Mouse (Mus musculus) c-Kit-negative CD71-positive TER-119-positive erythroid progenitor cells, embryonic 14.5 days (primary cell): Measurements from ENCODE around the gene Aadac.

Experiments
- DNase-seq: peaks from one replicate; pipeline ENCODE4 v3.0.0-alpha.2; 2013; ENCODE audit warnings: low read depth, low spot score

Aadac gene

DNA sequence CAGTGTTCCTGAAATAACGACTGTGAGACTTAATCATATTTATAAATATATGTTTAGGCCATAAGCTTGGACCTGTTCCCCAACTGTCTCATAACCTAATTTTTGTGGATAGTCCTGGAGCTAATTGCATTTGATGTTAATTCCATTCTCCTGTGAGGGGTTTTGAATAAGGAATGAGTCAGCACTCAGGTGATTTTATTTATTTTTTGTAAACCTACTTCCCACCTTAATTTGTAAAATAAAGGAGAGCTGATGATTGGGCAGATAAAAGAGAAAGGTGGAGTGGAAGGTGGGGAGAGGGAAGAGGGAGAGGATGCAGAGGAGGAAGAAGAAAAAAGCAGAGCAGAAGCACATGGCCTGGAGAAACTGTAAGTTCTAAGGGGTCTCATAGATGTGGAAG is at the start of gene Aadac:
TSS of gene Aadac (plus strand) at position 301 of the 400 bp plus-strand sequence.
- DNase-seq: no peak

DNA sequence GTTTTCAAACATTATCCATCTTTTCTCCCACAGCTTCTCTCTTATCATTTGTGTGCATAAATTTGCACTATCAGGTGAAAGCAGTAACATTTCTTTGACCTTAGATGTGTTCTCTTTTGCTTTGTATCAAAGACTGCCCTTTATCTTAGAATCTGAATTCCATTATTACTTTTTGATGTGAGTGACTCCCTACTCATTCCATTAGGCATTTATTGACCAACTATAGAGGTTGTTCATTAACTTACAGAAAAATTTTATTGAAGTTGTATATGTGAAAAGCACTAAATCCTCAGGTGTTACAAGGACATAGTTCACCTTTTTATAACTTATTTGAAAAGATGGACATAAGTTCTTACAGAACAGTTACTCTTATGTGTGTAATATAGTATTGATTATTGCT is 21.9 kb upstream of the Aadac start:
- DNase-seq: no peak

DNA sequence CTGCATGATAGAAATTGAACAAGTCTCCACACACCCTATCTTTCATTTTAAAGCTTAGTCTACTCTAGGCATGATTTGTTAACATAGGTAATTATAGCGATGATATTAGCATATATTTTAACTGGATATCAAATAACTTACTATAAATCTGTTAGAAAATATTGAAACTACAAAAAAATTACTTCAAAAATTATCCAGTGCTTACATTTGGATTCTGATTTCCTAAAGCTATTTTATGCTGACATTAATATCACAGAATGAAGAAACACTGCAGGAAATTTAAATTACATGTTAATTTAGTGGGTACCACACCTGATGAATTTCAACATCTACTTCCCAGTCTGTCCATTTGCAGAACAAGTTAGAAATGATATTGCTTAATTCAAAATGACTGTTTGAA is 19.1 kb upstream of the Aadac start, which contains the start of gene Aadacl2:
TSS of gene Aadacl2 (plus strand) at position 301 of the 400 bp plus-strand sequence.
- DNase-seq: no peak

DNA sequence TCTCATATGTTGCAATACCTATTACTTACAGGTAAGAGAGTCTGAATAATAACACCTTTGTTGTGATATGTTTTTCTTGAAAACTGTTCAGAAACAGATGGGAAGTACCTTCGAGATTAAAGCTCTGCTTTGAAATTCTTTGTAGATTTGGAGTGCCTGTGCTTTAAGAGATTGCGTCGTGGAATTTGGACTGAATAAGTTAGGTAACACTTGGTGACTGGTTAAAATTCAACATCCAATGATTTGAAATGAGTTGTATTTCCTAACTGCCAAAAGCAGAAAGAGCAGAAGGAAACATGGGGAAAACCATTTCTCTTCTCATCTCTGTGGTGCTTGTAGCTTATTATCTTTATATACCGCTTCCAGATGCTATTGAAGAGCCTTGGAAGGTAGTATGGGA is 6.0 kb downstream of the Aadac start:
- DNase-seq: no peak

DNA sequence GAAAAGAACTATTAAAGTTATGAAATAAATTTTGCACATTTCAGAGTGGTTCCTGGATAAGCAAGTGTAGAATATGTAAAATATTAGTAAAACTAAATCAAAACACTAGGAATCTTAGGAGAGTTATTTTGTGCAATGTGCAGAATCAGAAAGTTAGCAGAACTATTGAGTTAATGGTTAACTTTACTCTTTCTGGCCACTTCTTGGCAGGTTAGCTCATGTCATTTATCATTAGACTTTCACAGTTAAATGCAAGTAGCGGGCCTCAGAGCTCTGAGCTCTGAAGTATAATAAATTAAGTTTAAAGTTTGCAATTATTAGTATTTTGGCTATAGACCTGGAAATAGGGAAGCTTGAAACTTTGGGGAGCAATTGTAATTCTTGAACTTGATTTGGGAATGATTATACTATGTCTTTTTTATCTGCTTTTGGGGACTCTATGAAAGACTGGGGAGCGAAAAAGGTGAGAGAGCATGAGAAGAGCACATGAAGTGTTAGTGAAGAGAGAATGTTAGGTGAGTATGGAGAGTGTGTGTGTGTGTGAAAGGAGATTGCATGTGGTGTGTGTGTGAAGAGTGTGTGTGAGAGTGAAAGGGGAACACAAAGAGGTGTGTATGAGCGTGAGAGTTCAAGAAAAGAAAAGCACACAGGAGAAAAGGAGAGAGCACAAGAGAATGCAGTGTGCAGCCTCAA is 20.9 kb downstream of the Aadac start:
- no peak for DNase-seq

DNA sequence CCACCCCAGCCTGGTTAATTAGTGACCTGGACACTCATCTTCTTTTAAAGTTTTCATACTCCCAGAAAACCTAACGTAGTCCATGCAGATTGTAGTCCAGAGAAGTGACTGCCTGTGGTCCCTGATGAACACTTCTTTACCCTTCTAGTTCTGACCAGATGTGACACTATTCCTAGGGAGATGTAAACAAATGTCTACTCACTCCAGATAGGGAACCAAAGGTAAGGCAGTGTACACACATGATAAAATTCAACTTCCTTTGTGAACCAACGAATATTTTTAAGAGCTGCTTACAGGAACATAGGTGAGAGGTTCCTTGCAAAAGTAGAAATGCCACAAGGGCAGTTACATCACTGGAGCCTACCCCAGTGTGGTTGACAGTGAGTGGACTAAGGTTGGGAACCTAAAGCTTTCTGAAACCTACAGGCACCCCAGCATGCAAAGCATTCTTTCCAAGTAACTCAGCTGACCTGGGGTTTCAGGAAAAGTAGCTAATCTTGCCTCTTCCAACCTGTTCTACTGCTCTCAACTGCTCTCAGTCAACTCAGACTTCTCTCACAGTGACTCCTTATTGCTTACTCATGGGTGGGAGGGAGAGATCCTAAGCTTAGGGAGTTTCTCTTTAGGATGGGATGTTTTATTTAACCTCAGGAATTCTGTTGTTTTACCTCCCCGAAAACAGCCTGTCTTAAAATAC is 27.9 kb downstream of the Aadac start:
- no peak for DNase-seq

DNA sequence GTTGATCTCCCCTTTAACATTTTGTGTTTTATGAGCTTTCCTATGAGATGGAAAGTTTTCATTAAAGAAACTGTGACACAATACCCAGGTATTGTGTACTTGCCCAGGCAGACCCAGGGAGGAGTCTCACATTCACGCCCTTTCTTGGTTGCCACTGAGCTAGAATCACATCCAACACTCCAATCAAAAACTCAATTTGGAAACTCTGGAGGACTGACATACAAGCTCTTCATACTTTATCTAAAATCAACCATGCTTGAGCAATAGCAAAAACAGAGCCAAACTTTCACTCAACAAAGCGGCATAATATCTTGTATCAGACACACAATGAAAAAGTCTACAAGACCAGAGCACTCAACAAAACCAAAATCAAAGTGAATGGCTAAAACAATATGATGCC is 28.4 kb downstream of the Aadac start:
- DNase-seq: no peak

DNA sequence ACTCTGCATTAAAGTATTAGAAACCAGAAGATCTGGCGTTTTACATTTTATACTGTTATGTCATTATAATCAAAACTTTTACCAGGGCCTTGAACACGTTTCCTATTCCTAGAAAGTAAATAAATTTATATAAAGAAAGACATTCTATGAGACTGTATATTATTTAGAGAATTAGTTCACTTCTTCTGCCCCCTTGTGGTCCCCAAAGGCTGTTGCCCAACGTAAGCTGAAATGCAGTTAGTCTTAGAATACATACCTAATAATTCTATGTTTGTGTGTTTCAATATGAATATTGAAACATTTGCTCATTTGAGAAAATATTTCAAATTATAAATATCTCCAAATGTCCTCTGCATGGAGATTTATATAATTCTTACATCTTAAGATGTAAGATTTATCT is 30.9 kb downstream of the Aadac start:
- DNase-seq: no peak

DNA sequence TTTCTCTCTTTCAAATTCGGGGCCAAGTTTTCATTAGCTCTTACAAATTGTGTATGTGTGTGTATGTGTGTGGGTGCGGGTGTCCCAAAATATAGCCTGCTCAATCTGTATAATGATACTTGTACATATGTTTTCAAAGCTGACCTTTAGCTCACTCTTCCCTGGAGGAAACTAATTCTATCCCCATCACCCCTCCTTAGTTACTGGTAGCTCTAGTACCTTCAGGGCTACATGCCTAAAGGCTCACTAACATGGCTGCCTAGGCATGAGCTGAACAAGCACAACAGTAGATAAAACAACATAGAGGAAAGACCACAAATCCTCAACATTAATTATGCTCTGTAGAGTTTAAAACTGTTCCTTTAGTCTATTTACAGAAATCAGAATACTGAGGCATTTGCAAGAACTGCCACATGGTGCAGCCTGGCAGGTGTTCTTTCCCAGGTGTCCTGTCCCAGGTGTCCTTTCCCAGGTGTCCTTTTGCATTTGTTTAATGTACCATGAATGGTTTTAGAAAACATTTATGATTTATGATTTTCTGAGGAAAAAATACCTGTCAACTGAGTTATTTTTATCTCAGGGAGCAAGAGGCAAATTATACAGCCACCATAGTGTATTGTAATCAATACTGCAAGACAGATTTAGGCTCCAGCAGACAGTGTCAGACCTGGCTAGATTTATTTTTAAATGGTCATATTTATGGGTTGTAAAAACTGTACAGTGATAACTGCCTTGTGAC is 31.7 kb downstream of the Aadac start:
- DNase-seq: no peak

DNA sequence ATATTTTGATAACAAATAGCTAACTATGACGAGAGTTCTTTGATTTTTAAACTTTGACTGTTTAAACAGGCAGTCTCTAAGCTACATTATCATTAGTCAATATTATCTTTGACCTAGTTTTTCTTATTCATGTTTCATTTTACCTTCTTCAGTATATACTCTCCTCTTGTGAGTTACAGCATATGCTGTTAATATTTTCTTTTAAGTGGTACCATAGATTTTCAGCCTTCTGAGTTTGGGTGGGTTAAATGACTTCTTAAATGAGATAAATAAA is 32.2 kb downstream of the Aadac start:
- no peak for DNase-seq

DNA sequence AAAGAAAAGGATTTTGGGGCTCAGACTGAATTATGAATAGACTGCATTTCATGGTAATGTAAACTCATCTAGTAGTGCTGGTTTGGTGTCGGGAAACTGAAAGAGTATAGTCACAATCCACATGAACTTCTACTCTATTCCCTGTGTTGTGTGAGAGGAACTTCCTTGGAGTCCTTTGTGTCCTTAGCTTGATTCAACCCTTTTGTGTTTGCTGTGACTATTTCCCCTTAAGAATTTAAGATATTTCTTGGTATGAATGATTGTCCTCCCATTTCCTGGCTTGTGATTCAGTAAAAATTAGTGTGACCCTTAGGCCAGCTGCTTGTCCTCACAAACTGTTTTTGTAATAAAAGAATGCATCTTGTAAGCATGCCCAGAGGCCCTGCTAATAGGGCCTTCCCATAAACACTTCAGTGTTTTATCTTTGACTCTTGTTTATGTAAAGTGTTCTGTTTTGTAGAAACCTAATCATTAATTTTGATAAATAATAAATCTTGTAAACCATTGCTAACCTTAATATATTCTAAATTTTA is 53.4 kb downstream of the Aadac start:
- DNase-seq: no peak

DNA sequence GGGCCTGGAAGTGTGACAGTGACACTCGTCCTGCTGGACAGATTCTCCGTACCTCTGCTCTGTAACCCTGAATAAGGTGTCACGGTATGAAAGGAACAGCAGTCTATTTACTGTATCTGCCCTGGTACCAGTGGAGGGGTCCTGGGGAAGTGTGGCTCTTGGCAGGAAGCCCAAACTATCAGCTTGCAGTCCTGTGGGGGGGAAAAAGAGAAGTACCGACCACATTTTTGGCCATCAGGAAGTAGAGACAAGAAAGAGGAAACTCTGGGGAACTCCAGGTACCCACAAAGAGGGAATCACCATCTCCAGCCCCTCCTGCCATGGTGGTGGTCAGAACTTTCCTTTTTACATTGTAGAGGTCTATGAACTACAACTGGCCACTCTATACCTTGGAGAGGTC is 55.1 kb downstream of the Aadac start:
- no peak for DNase-seq

DNA sequence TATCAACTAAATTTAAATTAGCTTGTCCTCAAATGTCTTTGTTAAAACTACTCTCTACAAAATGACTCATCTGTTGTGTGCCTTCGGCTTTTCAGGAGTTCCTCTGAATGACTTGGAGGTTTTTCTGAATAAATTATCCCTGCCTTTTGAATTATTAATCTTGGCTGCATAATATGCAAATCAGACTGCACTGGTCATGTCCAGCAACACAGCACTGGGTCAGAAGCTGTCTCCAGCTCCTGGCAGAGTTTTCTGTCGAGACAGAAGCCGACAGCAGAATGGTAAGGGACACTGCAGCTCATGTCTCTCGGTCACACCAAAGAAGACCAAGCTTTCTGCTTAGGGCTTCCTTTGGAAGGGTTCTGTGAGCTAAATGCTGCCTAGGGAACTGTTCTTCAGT is 56.1 kb downstream of the Aadac start, which contains the start of gene Sucnr1:
TSS of gene Sucnr1 (plus strand) at position 222 of the 400 bp plus-strand sequence.
- no peak for DNase-seq

DNA sequence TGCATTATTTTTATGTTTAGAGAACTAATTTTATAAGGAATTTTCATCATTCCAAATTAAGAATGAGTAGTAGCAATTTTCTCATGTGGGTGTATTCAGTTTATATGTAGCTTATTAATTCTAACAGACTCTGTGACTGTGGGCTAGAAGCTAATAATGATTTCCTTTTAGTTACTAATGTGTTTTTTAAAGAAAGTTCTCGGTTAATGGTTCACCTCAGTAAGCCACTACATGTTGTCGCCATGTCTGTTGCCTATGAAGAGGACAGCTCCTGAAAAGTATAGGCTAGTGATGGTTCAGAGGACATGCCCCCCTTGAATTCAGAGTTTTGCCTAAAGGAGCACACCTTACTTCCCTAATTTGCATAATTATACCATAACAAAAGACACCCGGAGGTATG is 57.2 kb downstream of the Aadac start:
- no peak for DNase-seq

DNA sequence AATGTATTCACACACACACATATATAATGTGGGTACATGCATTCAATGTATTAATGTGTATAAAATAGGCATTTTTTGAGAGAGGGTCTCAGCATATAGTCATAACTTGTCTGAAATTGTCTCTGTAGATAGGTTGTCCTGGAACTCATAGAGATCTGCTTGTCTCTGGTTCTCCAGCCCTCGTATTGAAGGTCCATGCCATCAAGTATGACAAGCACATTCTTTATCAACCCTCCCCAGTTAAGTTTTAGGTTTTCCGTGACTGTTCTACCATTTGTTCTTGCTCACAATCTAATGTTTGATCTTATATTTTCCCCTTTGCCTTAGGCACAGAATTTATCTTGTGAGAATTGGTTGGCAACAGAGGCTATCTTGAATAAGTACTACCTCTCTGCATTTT is 60.2 kb downstream of the Aadac start:
- DNase-seq: no peak
